ENCODE assay signal across 22 mouse cellular contexts in genomic region chr5:33707163-33707562, GRCm38 (mm10). TPM values are rescaled to one million over a fixed set of nuclear protein-coding genes. Genes with fewer than 3 reads are reported as not detected.
DNase-seq lines count a peak whose midpoint lies in the region; ATAC-seq and TF ChIP-seq lines count a peak whose summit lies in the region.
"Had no signal": no experiment of that assay in that cellular context is flagged by ENCODE, and none has a peak within 500 bp of the region (broad histone marks: within the 10 kb centered on the region; RNA-seq: fewer than 3 reads in every experiment).

No protein-coding gene starts in this region.

- H3K36me3 ChIP-seq in heart, embryonic 10.5 days: no peaks in the 10 kb centered on the region
- no peaks in the 10 kb centered on the region for H3K36me3 ChIP-seq in kidney, embryonic 14.5 days (ENCODE audit: control insufficient read depth, insufficient read depth, low read length)
- H3K36me3 ChIP-seq in MEL (ENCODE audit: control insufficient read depth in 1 of 2, insufficient read depth in 2 of 2, low read length in 2 of 2): peaks cover 0 to 13% of the 10 kb centered on the region in 2 experiments; a peak in 2 of 4 replicates
- no peaks in the 10 kb centered on the region for H3K36me3 ChIP-seq in lung, postnatal 0 days (ENCODE audit: insufficient read depth, low read length)
- H3K36me3 ChIP-seq: forebrain, embryonic 12.5 days; G1E; intestine, embryonic 15.5 days; midbrain, embryonic 15.5 days; stomach, embryonic 15.5 days had no signal

- H3K4me1 ChIP-seq in heart, embryonic 10.5 days: peaks cover 46% of the 10 kb centered on the region
- H3K4me1 ChIP-seq in kidney, embryonic 14.5 days (ENCODE audit: control insufficient read depth, insufficient read depth, low read length): peaks cover 24% of the 10 kb centered on the region
- H3K4me1 ChIP-seq in MEL (ENCODE audit: control insufficient read depth in 1 of 2, insufficient read depth in 2 of 2, low read length in 2 of 2): peaks cover 0 to 19% of the 10 kb centered on the region in 2 experiments; a peak in 2 of 4 replicates
- H3K4me1 ChIP-seq in lung, postnatal 0 days (ENCODE audit: insufficient read depth, low read depth, low read length): peaks cover 33% of the 10 kb centered on the region

- no peak for TF ChIP-seq CTCF in MEL (IDR thresholded peaks at IDR 0.05 in 2 of 3, conservative IDR thresholded peaks at IDR 0.05 in 1 of 3; ENCODE audit: control insufficient read depth in 1 of 3, insufficient read depth in 1 of 3, low read depth in 2 of 3, low read length in 3 of 3, poor library complexity in 1 of 3, severe bottlenecking in 1 of 3)
- TF ChIP-seq CTCF in lung, postnatal 0 days (IDR thresholded peaks at IDR 0.05): no peak

- H3K4me3 ChIP-seq in heart, embryonic 10.5 days: no peak overlapping the region
- H3K4me3 ChIP-seq in kidney, embryonic 14.5 days (ENCODE audit: low read length): no peak overlapping the region
- no peak overlapping the region for H3K4me3 ChIP-seq in MEL (ENCODE audit: control insufficient read depth in 1 of 2, insufficient read depth in 1 of 2, low read depth in 2 of 2, low read length in 2 of 2)
- no peak overlapping the region for H3K4me3 ChIP-seq in lung, postnatal 0 days (ENCODE audit: low read depth, low read length)
- H3K4me3 ChIP-seq: forebrain, embryonic 12.5 days; intestine, embryonic 15.5 days; midbrain, embryonic 15.5 days; stomach, embryonic 15.5 days had no signal

- 62% methylated on average over 4 of the region's 4 CpGs for WGBS in heart, embryonic 10.5 days
- WGBS in kidney, embryonic 14.5 days: 56% methylated on average over 4 of the region's 4 CpGs
- WGBS in lung, postnatal 0 days: 33% methylated on average over 4 of the region's 4 CpGs

- no peak overlapping the region for H3K4me2 ChIP-seq in kidney, embryonic 14.5 days (replicated peaks; ENCODE audit: low read depth, low read length)
- no peak overlapping the region for H3K4me2 ChIP-seq in lung, postnatal 0 days (replicated peaks; ENCODE audit: low read depth, low read length)
- H3K4me2 ChIP-seq: forebrain, embryonic 12.5 days; intestine, embryonic 15.5 days; midbrain, embryonic 15.5 days; stomach, embryonic 15.5 days had no signal

- no peak overlapping the region for H3K9ac ChIP-seq in kidney, embryonic 14.5 days (ENCODE audit: low read depth, low read length)
- H3K9ac ChIP-seq in MEL (ENCODE audit: control insufficient read depth, low read depth, low read length, poor library complexity, severe bottlenecking): no peak overlapping the region
- no peak overlapping the region for H3K9ac ChIP-seq in lung, postnatal 0 days (replicated peaks; ENCODE audit: low read depth)
- H3K9ac ChIP-seq: forebrain, embryonic 12.5 days; intestine, embryonic 15.5 days; midbrain, embryonic 15.5 days; stomach, embryonic 15.5 days had no signal

- DNase-seq in heart, embryonic 10.5 days (ENCODE audit: low spot score): no peak
- no peak for DNase-seq in heart, adult 18-20 months
- peak; percentile 74 for DNase-seq in kidney, postnatal 10 days
- peak; percentile 25 for DNase-seq in MEL (ENCODE audit: low read depth, low spot score)
- DNase-seq in lung, postnatal 0 days (ENCODE audit: low spot score): peak; percentile 83
- DNase-seq in embryo, embryonic 9.5 days (ENCODE audit: extremely low spot score): no peak
- DNase-seq: adrenal gland, postnatal 36 days; cerebellum, adult 18-20 months; cerebellum, postnatal 25 days; embryo, embryonic 11 days; gastrocnemius, postnatal 10 days; layer of hippocampus, adult 9-11 months; thymus, adult 18-20 months; thymus, postnatal 4 days had no signal

- no peaks in the 10 kb centered on the region for H3K9me3 ChIP-seq in heart, embryonic 10.5 days
- H3K9me3 ChIP-seq in kidney, embryonic 14.5 days (ENCODE audit: control insufficient read depth, low read length): no peaks in the 10 kb centered on the region
- H3K9me3 ChIP-seq in MEL (replicated peaks; ENCODE audit: insufficient read depth, low read length): no peaks in the 10 kb centered on the region
- no peaks in the 10 kb centered on the region for H3K9me3 ChIP-seq in lung, postnatal 0 days (ENCODE audit: low read length)
- H3K9me3 ChIP-seq: forebrain, embryonic 12.5 days; G1E; intestine, embryonic 15.5 days; megakaryocyte, embryonic 14.5 days; midbrain, embryonic 15.5 days; stomach, embryonic 15.5 days had no signal

- H3K27me3 ChIP-seq in heart, embryonic 10.5 days (ENCODE audit: insufficient read depth, poor library complexity, severe bottlenecking): peaks cover 7% of the 10 kb centered on the region; the same call in 1 of the 2 replicates
- no peaks in the 10 kb centered on the region for H3K27me3 ChIP-seq in kidney, embryonic 14.5 days (ENCODE audit: control insufficient read depth, insufficient read depth, low read length)
- no peaks in the 10 kb centered on the region; a peak in 1 of 4 replicates for H3K27me3 ChIP-seq in MEL (ENCODE audit: control insufficient read depth in 1 of 2, insufficient read depth in 2 of 2, low read length in 2 of 2)
- H3K27me3 ChIP-seq in lung, postnatal 0 days (replicated peaks; ENCODE audit: insufficient read depth, low read length): no peaks in the 10 kb centered on the region
- H3K27me3 ChIP-seq: intestine, embryonic 15.5 days; midbrain, embryonic 15.5 days; stomach, embryonic 15.5 days had no signal

- no peaks in the 10 kb centered on the region for H3K79me2 ChIP-seq in MEL (ENCODE audit: control insufficient read depth, insufficient read depth, low read length, poor library complexity)

- TF ChIP-seq POLR2A in MEL (IDR thresholded peaks at IDR 0.05; ENCODE audit: control insufficient read depth in 1 of 2, insufficient read depth in 1 of 2, low read depth in 1 of 2, low read length in 2 of 2, poor library complexity in 1 of 2): no peak

- no peak for TF ChIP-seq RAD21 in MEL (IDR thresholded peaks at IDR 0.05; ENCODE audit: low read depth, low read length)

- ATAC-seq in kidney, embryonic 14.5 days (ENCODE audit: low FRiP score, low TSS enrichment): no peak
- ATAC-seq in lung, postnatal 0 days: peak; percentile 58
- no peak for ATAC-seq in CD4-positive, CD25-positive, alpha-beta regulatory T cell, adult 4 months
- ATAC-seq: intestine, embryonic 15.5 days; midbrain, embryonic 15.5 days had no signal

- H3K27ac ChIP-seq in heart, embryonic 10.5 days: peak overlapping the region; percentile 74; the same call in 1 of the 2 replicates
- H3K27ac ChIP-seq in kidney, embryonic 14.5 days (ENCODE audit: low read depth, low read length): no peak overlapping the region
- no peak overlapping the region for H3K27ac ChIP-seq in MEL (ENCODE audit: control insufficient read depth, low read depth, low read length)
- peak overlapping the region; percentile 80 for H3K27ac ChIP-seq in lung, postnatal 0 days (ENCODE audit: low read length)
- H3K27ac ChIP-seq: intestine, embryonic 15.5 days; midbrain, embryonic 15.5 days had no signal

- TF ChIP-seq EP300 in MEL (IDR thresholded peaks at IDR 0.05; ENCODE audit: low read depth in 1 of 2, low read length in 2 of 2): no peak
- 0 out of 2 replicates have a peak, but pooled peaks have one; percentile 54 for TF ChIP-seq EP300 in lung, postnatal 0 days (IDR thresholded peaks at IDR 0.05)

TF ChIP-seq in MEL, 35 proteins besides CTCF, POLR2A, EP300 and RAD21 (continues in another document):
- no peak for TF ChIP-seq POLR2AphosphoS2 (IDR thresholded peaks at IDR 0.05; ENCODE audit: low read length)
- TF ChIP-seq MAFK (IDR thresholded peaks at IDR 0.05; ENCODE audit: borderline replicate concordance, low read depth, low read length): no peak

RNA-seq across cellular contexts. Expression of gene Fgfr3, which starts 14.3 kb away (rescaled TPM):
- polyA plus RNA-seq in heart, embryonic 10.5 days (2016; fragmentation: Nextera tagmentation; extraction: Ambion mirVana): 5.8 and 8.6 TPM in 2 replicates
- total RNA-seq in heart, adult 18-20 months (2021): 10 to 100 TPM; 10.3 to 11.9 TPM
- 9.6 and 13.8 TPM in 2 replicates for polyA plus RNA-seq in kidney, embryonic 14.5 days (2014; fragmentation: Nextera tagmentation; extraction: Ambion mirVana)
- 4.8 and 6.0 TPM in 2 replicates for total RNA-seq in MEL (2012; rRNA removed)
- polyA plus RNA-seq in MEL (2012; ENCODE audit: insufficient read depth in 1 of 2, insufficient read length in 2 of 2, low read depth in 1 of 2, low replicate concordance in 2 of 2, missing spikeins in 1 of 2): 10 to 100 TPM in 1 of 2 experiments, not detected in 1; 10.2 TPM
- polyA plus RNA-seq in lung, postnatal 0 days (2015; fragmentation: Nextera tagmentation; extraction: Ambion mirVana): 67.9 and 72.5 TPM in 2 replicates
- not detected for polyA plus RNA-seq in CD4-positive, CD25-positive, alpha-beta regulatory T cell, adult 4 months (2017; shearing (Covaris generic))

RNA-seq across cellular contexts. Expression of gene Tmem129, which starts 48.9 kb away (rescaled TPM):
- polyA plus RNA-seq in heart, embryonic 10.5 days (2016; fragmentation: Nextera tagmentation; extraction: Ambion mirVana): 37.7 and 42.5 TPM in 2 replicates
- total RNA-seq in heart, adult 18-20 months (2021): 10 to 100 TPM; 19.5 to 19.6 TPM
- 32.3 and 37.7 TPM in 2 replicates for polyA plus RNA-seq in kidney, embryonic 14.5 days (2014; fragmentation: Nextera tagmentation; extraction: Ambion mirVana)
- total RNA-seq in MEL (2012; rRNA removed): 33.3 and 40.2 TPM in 2 replicates
- 10 to 100 TPM in 1 of 2 experiments, not detected in 1; 51.3 TPM for polyA plus RNA-seq in MEL (2012; ENCODE audit: insufficient read depth in 1 of 2, insufficient read length in 2 of 2, low read depth in 1 of 2, low replicate concordance in 2 of 2, missing spikeins in 1 of 2)
- 22.5 and 25.1 TPM in 2 replicates for polyA plus RNA-seq in lung, postnatal 0 days (2015; fragmentation: Nextera tagmentation; extraction: Ambion mirVana)
- 10 to 100 TPM; 33.7 to 42.9 TPM for polyA plus RNA-seq in CD4-positive, CD25-positive, alpha-beta regulatory T cell, adult 4 months (2017; shearing (Covaris generic))

RNA-seq across cellular contexts. Expression of gene Tacc3, which starts 49.2 kb away (rescaled TPM):
- polyA plus RNA-seq in heart, embryonic 10.5 days (2016; fragmentation: Nextera tagmentation; extraction: Ambion mirVana): 185 and 235 TPM in 2 replicates
- 1 to 10 TPM; 1.5 to 2.5 TPM for total RNA-seq in heart, adult 18-20 months (2021)
- 175 and 205 TPM in 2 replicates for polyA plus RNA-seq in kidney, embryonic 14.5 days (2014; fragmentation: Nextera tagmentation; extraction: Ambion mirVana)
- 149 and 151 TPM in 2 replicates for total RNA-seq in MEL (2012; rRNA removed)
- polyA plus RNA-seq in MEL (2012; ENCODE audit: insufficient read depth in 1 of 2, insufficient read length in 2 of 2, low read depth in 1 of 2, low replicate concordance in 2 of 2, missing spikeins in 1 of 2): 100 to 1,000 TPM; 165 to 609 TPM
- polyA plus RNA-seq in lung, postnatal 0 days (2015; fragmentation: Nextera tagmentation; extraction: Ambion mirVana): 12.5 and 14.5 TPM in 2 replicates
- 10 to 100 TPM; 18.2 to 32.2 TPM for polyA plus RNA-seq in CD4-positive, CD25-positive, alpha-beta regulatory T cell, adult 4 months (2017; shearing (Covaris generic))

RNA-seq across cellular contexts. Expression of gene Slbp, which starts 54.8 kb away (rescaled TPM):
- 173 and 225 TPM in 2 replicates for polyA plus RNA-seq in heart, embryonic 10.5 days (2016; fragmentation: Nextera tagmentation; extraction: Ambion mirVana)
- 10 to 100 TPM; 13.5 to 14.7 TPM for total RNA-seq in heart, adult 18-20 months (2021)
- polyA plus RNA-seq in kidney, embryonic 14.5 days (2014; fragmentation: Nextera tagmentation; extraction: Ambion mirVana): 261 TPM in 2 replicates
- total RNA-seq in MEL (2012; rRNA removed): 250 and 255 TPM in 2 replicates
- 100 to 1,000 TPM; 233 to 731 TPM for polyA plus RNA-seq in MEL (2012; ENCODE audit: insufficient read depth in 1 of 2, insufficient read length in 2 of 2, low read depth in 1 of 2, low replicate concordance in 2 of 2, missing spikeins in 1 of 2)
- polyA plus RNA-seq in lung, postnatal 0 days (2015; fragmentation: Nextera tagmentation; extraction: Ambion mirVana): 81.2 and 85.6 TPM in 2 replicates
- polyA plus RNA-seq in CD4-positive, CD25-positive, alpha-beta regulatory T cell, adult 4 months (2017; shearing (Covaris generic)): 100 to 1,000 TPM; 123 to 141 TPM

Comparison
In these comparisons a context has a peak if more than half of its experiments do, and no peak if none do; other contexts are left out.
1. DNase-seq: peak in kidney, postnatal 10 days (single experiment), MEL (single experiment) and lung, postnatal 0 days (single experiment); none in heart, embryonic 10.5 days (single experiment), heart, adult 18-20 months (0 of 2) and embryo, embryonic 9.5 days (single experiment).
2. H3K27ac ChIP-seq: peak in heart, embryonic 10.5 days (single experiment) and lung, postnatal 0 days (single experiment); none in kidney, embryonic 14.5 days (single experiment) and MEL (single experiment).